Comparison of ENCODE assay signal across 8 mouse cellular contexts in the genomic region with DNA sequence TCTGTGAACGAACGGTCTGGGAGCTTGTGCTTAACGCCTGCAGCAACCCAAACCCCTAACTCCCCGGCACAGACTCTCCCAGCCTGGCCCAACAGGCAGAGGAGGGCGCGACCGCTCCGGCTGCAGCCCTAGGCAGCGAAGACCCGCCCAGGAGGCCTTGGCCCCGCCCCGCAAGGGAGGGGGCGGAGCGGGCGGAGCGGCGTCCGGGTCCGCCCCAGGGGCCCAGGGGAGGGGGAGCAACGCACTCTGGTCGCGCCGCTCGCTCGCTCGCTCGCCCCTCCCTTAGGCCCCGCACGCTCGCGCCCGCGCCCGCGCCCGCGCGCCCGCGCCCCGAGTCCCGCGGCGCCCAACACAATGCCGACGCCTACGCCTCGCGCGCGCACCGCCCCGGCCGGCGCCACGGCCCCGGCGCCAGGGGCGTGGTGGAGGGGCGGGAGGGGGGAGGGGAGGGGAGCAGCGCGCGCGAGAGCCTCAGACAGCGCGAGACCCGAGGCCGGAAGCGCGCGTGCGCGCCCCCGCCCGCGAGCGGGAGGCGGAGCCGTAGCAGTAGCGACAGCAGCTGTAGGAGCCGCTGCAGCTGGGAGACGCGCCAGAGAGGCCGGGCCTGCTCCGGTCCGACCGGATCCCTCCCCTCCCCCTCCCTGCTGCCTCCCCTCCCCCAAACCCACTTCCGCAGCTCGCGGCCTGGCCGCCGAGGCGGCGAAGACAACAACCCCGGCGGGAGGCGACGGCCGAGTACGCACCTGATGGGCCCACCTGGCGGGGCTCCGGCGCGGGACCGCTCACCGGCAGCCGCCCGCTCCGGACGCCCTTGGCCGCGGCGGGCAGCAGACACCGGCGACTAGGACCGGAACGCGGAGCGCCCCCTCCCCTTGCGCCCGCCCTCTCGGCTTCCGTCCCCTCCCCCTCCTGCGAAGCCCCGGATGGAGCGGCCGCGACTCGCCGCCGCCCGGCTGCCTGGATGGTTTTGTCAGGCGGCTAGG. TPM values are rescaled to one million over a fixed set of nuclear protein-coding genes. Genes with fewer than 3 reads are reported as not detected.
DNase-seq lines count a peak whose midpoint lies in the region; ATAC-seq and TF ChIP-seq lines count a peak whose summit lies in the region.

No protein-coding gene starts in this region.

- no peaks in the 10 kb centered on the region for H3K9me3 ChIP-seq in hindbrain, embryonic 14.5 days (ENCODE audit: control insufficient read depth, low read length)

- peak overlapping the region; percentile 98 for H3K9ac ChIP-seq in hindbrain, embryonic 14.5 days

- CTCF ChIA-PET in Patski (lab: Charles Lee), result no interaction called here

- no peaks in the 10 kb centered on the region for H3K36me3 ChIP-seq in hindbrain, embryonic 14.5 days (replicated peaks; ENCODE audit: control insufficient read depth, insufficient read depth)

- in situ Hi-C loops in Patski (cut with MboI; ENCODE audit: low pct_unique_long_range_greater_than_20kb), result loop anchor here (25.0 kb wide), 1 partner anchor 1425 kb away; a partner anchor contains a TSS

- TF ChIP-seq CTCF in Patski (IDR thresholded peaks at IDR 0.05), result no peak

- peak overlapping the region; percentile 71 for H3K4me2 ChIP-seq in hindbrain, embryonic 14.5 days (replicated peaks)

- under 1% methylated on average over 44 of the region's 133 CpGs for WGBS in hindbrain, embryonic 14.5 days

- H3K27me3 ChIP-seq in Patski, result no peaks in the 10 kb centered on the region
- H3K27me3 ChIP-seq in hindbrain, embryonic 14.5 days (ENCODE audit: control insufficient read depth, insufficient read depth, low read length), result no peaks in the 10 kb centered on the region

- peak; percentile 71 for DNase-seq in Patski (ENCODE audit: low read depth, low spot score)
- peak; percentile 97 for DNase-seq in cerebellum, postnatal 14 days
- peak; percentile 88 to 89 for DNase-seq in frontal cortex, postnatal 14 days (ENCODE audit: low spot score in 2 of 2)
- peak; percentile 96 for DNase-seq in hindbrain, embryonic 14.5 days (ENCODE audit: low spot score)
- peak; percentile 91 to 92 for DNase-seq in layer of hippocampus, postnatal 36 days
- peak; percentile 96 for DNase-seq in lung, postnatal 36 days
- peak; percentile 98 for DNase-seq in retina, postnatal 1 day
- peak; percentile 78 to 91 for DNase-seq in urinary bladder, adult 18-20 months (ENCODE audit: low spot score in 2 of 2)

- peaks cover 33% of the 10 kb centered on the region for H3K4me1 ChIP-seq in hindbrain, embryonic 14.5 days (replicated peaks; ENCODE audit: control insufficient read depth, insufficient read depth, low read length)

- POLR2A ChIA-PET in Patski (lab: Charles Lee), result interaction anchor here (0.6 kb wide), 1 partner anchor 268 kb away, joined by 3 read pairs; no protein-coding TSS in a partner anchor

- peak overlapping the region; percentile 82 for H3K4me3 ChIP-seq in hindbrain, embryonic 14.5 days (replicated peaks; ENCODE audit: low read length)

- ATAC-seq in Patski, result peak; percentile 87
- ATAC-seq in hindbrain, embryonic 14.5 days (ENCODE audit: low FRiP score), result peak; percentile 93

- H3K27ac ChIP-seq in hindbrain, embryonic 14.5 days, result peak overlapping the region; percentile 100

RNA-seq across cellular contexts. Expression of a gene that starts 1.0 kb away (rescaled TPM):
- polyA plus RNA-seq in Patski (2021), result 19.0 TPM
- 15.2 and 17.1 TPM in 2 replicates for polyA plus RNA-seq in hindbrain, embryonic 14.5 days (2014; fragmentation: Nextera tagmentation; extraction: Ambion mirVana)
- 10 to 100 TPM; 12.4 to 13.4 TPM for total RNA-seq in layer of hippocampus, postnatal 36 days (2021)

RNA-seq across cellular contexts. Expression of a gene that starts 45.3 kb away (rescaled TPM):
- 39.2 TPM for polyA plus RNA-seq in Patski (2021)
- 50.6 and 52.9 TPM in 2 replicates for polyA plus RNA-seq in hindbrain, embryonic 14.5 days (2014; fragmentation: Nextera tagmentation; extraction: Ambion mirVana)
- 10 to 100 TPM; 39.5 to 40.6 TPM for total RNA-seq in layer of hippocampus, postnatal 36 days (2021)

RNA-seq across cellular contexts. Expression of a gene that starts 45.4 kb away (rescaled TPM):
- polyA plus RNA-seq in Patski (2021), result 26.5 TPM
- 12.0 and 12.2 TPM in 2 replicates for polyA plus RNA-seq in hindbrain, embryonic 14.5 days (2014; fragmentation: Nextera tagmentation; extraction: Ambion mirVana)
- 10 to 100 TPM; 24.8 to 25.1 TPM for total RNA-seq in layer of hippocampus, postnatal 36 days (2021)

Comparison
In these comparisons a context has a peak if more than half of its experiments do, and no peak if none do; other contexts are left out.
1. Peak in every context shown above with its lines: DNase-seq, ATAC-seq, H3K4me3 ChIP-seq and H3K27ac ChIP-seq.